Mouse (Mus musculus): ENCODE data around the gene 2310033P09Rik. TPM values are rescaled to one million over a fixed set of nuclear protein-coding genes. Genes with fewer than 3 reads are reported as not detected.
A peak's percentile ranks its signal among the peaks of the same experiment; 100 is the strongest.

Gene 2310033P09Rik
- polyA plus RNA-seq, 1 experiment from 2014 or later = 22.1 TPM

GRCm38 (mm10) chr11:59224470-59224869 lies 16.3 kb downstream of the 2310033P09Rik start:
- Histone ChIP-seq H3K27ac (replicated peaks in 1 of 2; ENCODE audit: control insufficient read depth in 1 of 2, insufficient read depth in 1 of 2, low read depth in 2 of 2, low read length in 2 of 2) (no peak overlapping the region), H3K27me3 (ENCODE audit: control insufficient read depth, insufficient read depth, low read length) (no peaks in the 10 kb centered on the region), H3K9ac (ENCODE audit: low read length) (peak overlapping the region; percentile 27; the same call in 1 of the 2 replicates), H3K36me3 (ENCODE audit: control insufficient read depth, insufficient read depth, low read length) (peaks cover 26% of the 10 kb centered on the region), H3K9me3 (ENCODE audit: control insufficient read depth, low read length) (no peaks in the 10 kb centered on the region), H3K4me1 (ENCODE audit: control insufficient read depth in 2 of 2, insufficient read depth in 2 of 2, low read length in 2 of 2) (peaks cover 11 to 69% of the 10 kb centered on the region in 2 experiments), H3K4me3 (ENCODE audit: control insufficient read depth in 1 of 2, insufficient read depth in 1 of 2, low read depth in 1 of 2, low read length in 2 of 2) (no peak overlapping the region), H3K4me2 (ENCODE audit: low read length) (peak overlapping the region; percentile 88)
- 29% methylated on average over 2 of the region's 2 CpGs for WGBS
- no peak for ATAC-seq (ENCODE audit: insufficient number of reproducible peaks, insufficient read depth, low FRiP score, low read depth)

- Histone ChIP-seq H3K4me3 (ENCODE audit: control insufficient read depth in 1 of 2, insufficient read depth in 1 of 2, low read depth in 1 of 2, low read length in 2 of 2) (no peak overlapping the region), H3K36me3 (ENCODE audit: control insufficient read depth, insufficient read depth, low read length) (peaks cover 19% of the 10 kb centered on the region), H3K27ac (replicated peaks in 1 of 2; ENCODE audit: control insufficient read depth in 1 of 2, insufficient read depth in 1 of 2, low read depth in 2 of 2, low read length in 2 of 2) (no peak overlapping the region), H3K4me1 (ENCODE audit: control insufficient read depth in 2 of 2, insufficient read depth in 2 of 2, low read length in 2 of 2) (peaks cover 11 to 69% of the 10 kb centered on the region in 2 experiments), H3K4me2 (ENCODE audit: low read length) (peak overlapping the region; percentile 88), H3K27me3 (ENCODE audit: control insufficient read depth, insufficient read depth, low read length) (no peaks in the 10 kb centered on the region), H3K9me3 (ENCODE audit: control insufficient read depth, low read length) (no peaks in the 10 kb centered on the region), H3K9ac (ENCODE audit: low read length) (no peak overlapping the region)
- 28% methylated on average over 2 of the region's 2 CpGs for WGBS
- ATAC-seq (ENCODE audit: insufficient number of reproducible peaks, insufficient read depth, low FRiP score, low read depth) = no peak
These were observed 17.0 kb downstream of the 2310033P09Rik start for GRCm38 (mm10) chr11:59225167-59225566.

GRCm38 (mm10) chr11:59226251-59226650 lies 18.1 kb downstream of the 2310033P09Rik start:
- Histone ChIP-seq H3K4me3 (ENCODE audit: control insufficient read depth in 1 of 2, insufficient read depth in 1 of 2, low read depth in 1 of 2, low read length in 2 of 2) (peak overlapping the region; percentile 89 to 99; a peak in 3 of 4 replicates), H3K36me3 (ENCODE audit: control insufficient read depth, insufficient read depth, low read length) (peaks cover 16% of the 10 kb centered on the region), H3K9me3 (ENCODE audit: control insufficient read depth, low read length) (no peaks in the 10 kb centered on the region), H3K4me1 (ENCODE audit: control insufficient read depth in 2 of 2, insufficient read depth in 2 of 2, low read length in 2 of 2) (peaks cover 11 to 60% of the 10 kb centered on the region in 2 experiments), H3K27ac (replicated peaks in 1 of 2; ENCODE audit: control insufficient read depth in 1 of 2, insufficient read depth in 1 of 2, low read depth in 2 of 2, low read length in 2 of 2) (0 out of 4 replicates have a peak overlapping the region, but pooled peaks of 1 of the 2 experiments have one; percentile 2), H3K27me3 (ENCODE audit: control insufficient read depth, insufficient read depth, low read length) (no peaks in the 10 kb centered on the region), H3K9ac (ENCODE audit: low read length) (peak overlapping the region; percentile 100), H3K4me2 (ENCODE audit: low read length) (peak overlapping the region; percentile 88)
- no peak for ATAC-seq (ENCODE audit: insufficient number of reproducible peaks, insufficient read depth, low FRiP score, low read depth)
- WGBS = 38% methylated on average over 3 of the region's 3 CpGs

- Histone ChIP-seq H3K4me2 (ENCODE audit: low read length) (peak overlapping the region; percentile 88), H3K4me1 (ENCODE audit: control insufficient read depth in 2 of 2, insufficient read depth in 2 of 2, low read length in 2 of 2) (peaks cover 11 to 53% of the 10 kb centered on the region in 2 experiments), H3K4me3 (ENCODE audit: control insufficient read depth in 1 of 2, insufficient read depth in 1 of 2, low read depth in 1 of 2, low read length in 2 of 2) (peak overlapping the region; percentile 89 to 99), H3K36me3 (ENCODE audit: control insufficient read depth, insufficient read depth, low read length) (peaks cover 16% of the 10 kb centered on the region), H3K27ac (replicated peaks in 1 of 2; ENCODE audit: control insufficient read depth in 1 of 2, insufficient read depth in 1 of 2, low read depth in 2 of 2, low read length in 2 of 2) (peak overlapping the region; percentile 97 to 98), H3K9me3 (ENCODE audit: control insufficient read depth, low read length) (no peaks in the 10 kb centered on the region), H3K27me3 (ENCODE audit: control insufficient read depth, insufficient read depth, low read length) (no peaks in the 10 kb centered on the region), H3K9ac (ENCODE audit: low read length) (peak overlapping the region; percentile 100)
- no peak for ATAC-seq (ENCODE audit: insufficient number of reproducible peaks, insufficient read depth, low FRiP score, low read depth)
- 2% methylated on average over 21 of the region's 21 CpGs for WGBS
These were observed 18.9 kb downstream of the 2310033P09Rik start for GRCm38 (mm10) chr11:59226787-59227603.

- Histone ChIP-seq H3K4me1 (ENCODE audit: control insufficient read depth in 2 of 2, insufficient read depth in 2 of 2, low read length in 2 of 2) (peaks cover 11 to 47% of the 10 kb centered on the region in 2 experiments), H3K4me2 (ENCODE audit: low read length) (peak overlapping the region; percentile 88), H3K36me3 (ENCODE audit: control insufficient read depth, insufficient read depth, low read length) (peaks cover 16% of the 10 kb centered on the region), H3K27ac (replicated peaks in 1 of 2; ENCODE audit: control insufficient read depth in 1 of 2, insufficient read depth in 1 of 2, low read depth in 2 of 2, low read length in 2 of 2) (peak overlapping the region; percentile 97 to 98), H3K4me3 (ENCODE audit: control insufficient read depth in 1 of 2, insufficient read depth in 1 of 2, low read depth in 1 of 2, low read length in 2 of 2) (peak overlapping the region; percentile 89 to 99), H3K27me3 (ENCODE audit: control insufficient read depth, insufficient read depth, low read length) (no peaks in the 10 kb centered on the region), H3K9me3 (ENCODE audit: control insufficient read depth, low read length) (no peaks in the 10 kb centered on the region), H3K9ac (ENCODE audit: low read length) (peak overlapping the region; percentile 100)
- under 1% methylated on average over 37 of the region's 51 CpGs for WGBS
- ATAC-seq (ENCODE audit: insufficient number of reproducible peaks, insufficient read depth, low FRiP score, low read depth) = peak; percentile 79
These were observed 19.5 kb downstream of the 2310033P09Rik start for GRCm38 (mm10) chr11:59227604-59228121.

- H3K27me3 ChIP-seq (ENCODE audit: control insufficient read depth, insufficient read depth, low read length) = no peaks in the 10 kb centered on the region
- 4% methylated on average over 59 of the region's 59 CpGs for WGBS
- H3K4me2 ChIP-seq (ENCODE audit: low read length) = peak within 1 kb of the TSS; percentile 88
- H3K4me1 ChIP-seq (ENCODE audit: control insufficient read depth in 2 of 2, insufficient read depth in 2 of 2, low read length in 2 of 2) = peaks cover 11 to 40% of the 10 kb centered on the region in 2 experiments
- peaks cover 10% of the 10 kb centered on the region for H3K36me3 ChIP-seq (ENCODE audit: control insufficient read depth, insufficient read depth, low read length)
- H3K9ac ChIP-seq (ENCODE audit: low read length) = peak within 1 kb of the TSS; percentile 100
- H3K9me3 ChIP-seq (ENCODE audit: control insufficient read depth, low read length) = no peaks in the 10 kb centered on the region
- H3K4me3 ChIP-seq (ENCODE audit: control insufficient read depth in 1 of 2, insufficient read depth in 1 of 2, low read depth in 1 of 2, low read length in 2 of 2) = peak within 1 kb of the TSS; percentile 89 to 99
- peak within 1 kb of the TSS; percentile 97 to 98 for H3K27ac ChIP-seq (replicated peaks in 1 of 2; ENCODE audit: control insufficient read depth in 1 of 2, insufficient read depth in 1 of 2, low read depth in 2 of 2, low read length in 2 of 2)
- peak; percentile 94 for ATAC-seq (ENCODE audit: insufficient number of reproducible peaks, insufficient read depth, low FRiP score, low read depth)
These were observed 20.2 kb downstream of the 2310033P09Rik start, which contains the start of gene Arf1 for GRCm38 (mm10) chr11:59228122-59228953. Gene Arf1, minus strand, starts transcription at chr11:59228270.

GRCm38 (mm10) chr11:59230144-59230760 lies 22.1 kb downstream of the 2310033P09Rik start:
- Histone ChIP-seq H3K4me2 (ENCODE audit: low read length) (no peak overlapping the region), H3K27me3 (ENCODE audit: control insufficient read depth, insufficient read depth, low read length) (no peaks in the 10 kb centered on the region), H3K27ac (replicated peaks in 1 of 2; ENCODE audit: control insufficient read depth in 1 of 2, insufficient read depth in 1 of 2, low read depth in 2 of 2, low read length in 2 of 2) (no peak overlapping the region), H3K9me3 (ENCODE audit: control insufficient read depth, low read length) (no peaks in the 10 kb centered on the region), H3K36me3 (ENCODE audit: control insufficient read depth, insufficient read depth, low read length) (no peaks in the 10 kb centered on the region), H3K4me1 (ENCODE audit: control insufficient read depth in 2 of 2, insufficient read depth in 2 of 2, low read length in 2 of 2) (peaks cover 5 to 22% of the 10 kb centered on the region in 2 experiments), H3K9ac (ENCODE audit: low read length) (no peak overlapping the region), H3K4me3 (ENCODE audit: control insufficient read depth in 1 of 2, insufficient read depth in 1 of 2, low read depth in 1 of 2, low read length in 2 of 2) (no peak overlapping the region)
- no peak for ATAC-seq (ENCODE audit: insufficient number of reproducible peaks, insufficient read depth, low FRiP score, low read depth)
- 11% methylated on average over 7 of the region's 7 CpGs for WGBS
